Mouse (Mus musculus) urinary bladder, postnatal 4 days (tissue): ENCODE measurements around the gene Mcfd2.
A peak's percentile ranks its signal among the peaks of the same experiment; 100 is the strongest.

Experiments
- DNase-seq, 2 experiments: peaks; one replicate each; pipeline ENCODE4 v3.0.0; 2021 to 2022; ENCODE audit warnings: low spot score in 2 of 2

Mcfd2 gene

DNA sequence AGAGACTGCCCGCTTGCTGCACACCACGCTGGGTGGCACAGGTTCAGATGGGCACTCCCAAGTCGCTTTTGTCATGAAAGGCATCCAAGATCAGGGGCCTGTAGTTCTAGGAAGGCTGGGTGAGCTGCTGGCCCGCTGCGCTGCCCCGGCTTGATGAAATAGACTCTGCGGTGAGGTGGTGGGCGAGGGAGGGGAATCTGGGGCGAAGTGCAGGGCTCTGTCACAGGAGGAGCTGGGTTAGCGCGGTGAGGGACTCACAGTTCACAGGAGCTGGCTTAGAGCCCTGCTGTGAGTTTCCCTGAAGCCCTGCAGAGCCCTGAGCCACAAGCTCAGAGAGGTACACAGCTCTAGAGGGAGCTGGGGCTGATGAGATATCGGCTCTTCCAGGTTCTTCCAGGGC, 22.4 kb upstream of the Mcfd2 start:
- DNase-seq, result no peak

DNA sequence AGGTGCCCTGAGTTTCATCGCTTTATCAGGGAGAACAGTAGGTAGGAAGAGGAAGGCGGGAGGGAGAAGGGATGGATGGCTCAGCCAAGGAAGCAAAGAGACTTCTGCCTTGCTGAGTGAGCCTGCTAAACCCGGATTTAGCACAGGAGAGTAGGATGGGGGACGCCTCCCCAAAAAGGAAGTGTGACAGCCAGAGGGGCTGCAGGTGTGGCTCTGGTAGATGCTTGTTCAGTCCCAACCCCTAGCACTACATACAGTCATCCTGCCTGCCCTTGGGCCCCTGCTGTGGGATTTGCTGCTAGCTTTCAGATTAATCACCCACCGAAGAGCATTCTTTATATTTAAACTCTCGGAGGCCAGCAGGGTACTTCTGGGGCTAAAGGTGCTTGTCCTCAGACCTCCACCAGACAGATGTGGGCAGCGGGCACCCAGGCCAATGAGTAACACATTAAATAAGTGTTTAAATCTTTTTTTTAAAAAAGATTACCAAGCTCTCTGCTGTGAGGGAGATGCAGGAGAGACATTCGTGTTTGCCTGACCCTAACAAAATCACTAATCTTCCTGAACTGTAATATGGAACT, 21.6 kb upstream of the Mcfd2 start:
- DNase-seq, result no peak

DNA sequence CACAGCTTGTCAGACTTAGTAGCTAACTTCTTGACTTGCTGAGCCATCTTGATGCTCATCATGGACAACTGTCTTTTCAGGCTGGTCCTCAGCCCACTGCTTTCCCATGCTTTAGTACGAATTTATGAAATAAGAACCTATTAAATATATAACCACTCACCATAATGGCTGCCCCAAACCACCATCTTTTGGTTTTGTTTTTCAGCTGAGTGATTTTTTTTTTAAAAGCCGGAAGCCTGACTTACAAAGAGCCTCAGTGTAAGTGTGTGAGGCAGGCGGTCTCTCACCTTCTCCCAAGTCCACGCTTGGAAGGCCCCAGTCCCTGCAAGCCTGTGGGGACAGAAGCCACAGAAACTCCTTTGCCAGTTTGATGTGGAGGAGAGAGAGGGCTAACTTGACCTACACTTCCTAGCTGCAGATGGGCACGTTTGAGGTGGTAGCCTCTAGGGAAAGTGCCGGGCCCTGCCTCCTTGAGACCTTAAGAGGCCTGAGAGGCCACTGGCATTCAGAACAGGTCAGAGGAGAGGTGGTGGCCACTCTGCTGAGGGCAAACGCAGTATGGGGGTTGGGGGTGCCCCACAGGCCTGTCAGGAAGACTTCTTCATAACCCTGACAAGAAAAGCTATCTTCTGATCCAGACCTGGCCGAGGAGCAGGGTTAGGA, 20.9 kb upstream of the Mcfd2 start:
- DNase-seq, result no peak

DNA sequence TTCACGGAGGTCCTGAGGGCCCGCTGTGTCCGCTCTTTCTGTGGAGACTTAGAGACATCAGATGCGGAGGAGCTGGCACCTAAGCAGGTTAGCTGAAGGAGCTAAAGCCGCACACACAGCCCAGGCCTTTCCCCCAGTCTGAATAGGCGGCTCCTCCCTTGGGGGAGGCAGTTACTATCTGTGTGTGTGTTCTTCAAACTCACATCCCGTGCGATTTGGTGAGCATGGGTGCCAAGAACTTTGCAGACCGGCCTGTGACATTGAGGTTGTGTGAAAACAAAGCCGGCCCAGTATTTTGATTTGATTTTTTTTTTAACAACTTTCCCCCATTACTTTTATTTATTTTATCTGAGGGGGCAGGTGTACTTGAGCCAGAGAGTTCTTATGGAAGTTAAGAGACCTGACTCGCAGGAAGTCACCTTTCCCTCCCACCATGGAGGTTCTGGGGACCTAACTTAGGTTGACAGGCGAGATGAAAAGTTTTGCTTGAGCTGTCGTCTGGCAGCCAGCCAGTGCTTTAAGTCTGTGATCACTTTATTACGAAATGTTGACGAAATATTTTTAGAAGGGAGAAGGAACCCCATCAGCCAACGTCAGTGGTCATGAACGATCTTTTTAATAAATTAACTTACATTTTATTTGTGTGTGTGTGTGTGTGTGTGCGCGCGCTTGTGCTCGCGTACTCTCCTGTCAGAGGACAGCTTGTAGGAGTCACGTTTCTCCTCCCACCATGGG, 20.2 kb upstream of the Mcfd2 start:
- DNase-seq, result no peak

DNA sequence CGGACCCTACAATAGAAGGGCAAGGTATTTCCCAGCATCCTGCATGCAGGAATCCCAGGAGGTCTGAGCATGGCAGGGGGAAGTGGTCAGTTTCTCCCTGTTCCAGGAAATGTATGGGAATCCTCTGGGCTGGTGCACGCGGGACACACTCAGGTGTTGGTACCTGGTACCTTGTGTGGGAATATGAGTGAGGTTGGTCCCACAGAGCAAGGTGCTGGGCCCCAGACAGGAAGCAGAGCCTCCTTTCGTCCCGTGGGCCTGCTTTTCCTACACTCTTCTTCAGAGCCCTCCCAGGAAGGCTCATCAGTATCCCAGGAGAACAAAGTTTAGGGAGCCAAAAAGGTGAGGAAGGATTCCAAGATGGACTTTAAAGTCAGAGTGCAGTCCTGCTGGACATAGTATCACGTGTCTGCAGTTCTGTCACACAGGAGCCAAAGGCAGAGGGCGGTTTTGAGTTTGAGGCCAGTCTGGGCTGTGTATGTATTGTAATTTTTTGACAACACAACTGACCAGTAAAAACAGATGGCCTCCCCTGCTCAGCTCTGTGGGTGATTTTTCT, 18.8 kb upstream of the Mcfd2 start:
- no peak for DNase-seq

DNA sequence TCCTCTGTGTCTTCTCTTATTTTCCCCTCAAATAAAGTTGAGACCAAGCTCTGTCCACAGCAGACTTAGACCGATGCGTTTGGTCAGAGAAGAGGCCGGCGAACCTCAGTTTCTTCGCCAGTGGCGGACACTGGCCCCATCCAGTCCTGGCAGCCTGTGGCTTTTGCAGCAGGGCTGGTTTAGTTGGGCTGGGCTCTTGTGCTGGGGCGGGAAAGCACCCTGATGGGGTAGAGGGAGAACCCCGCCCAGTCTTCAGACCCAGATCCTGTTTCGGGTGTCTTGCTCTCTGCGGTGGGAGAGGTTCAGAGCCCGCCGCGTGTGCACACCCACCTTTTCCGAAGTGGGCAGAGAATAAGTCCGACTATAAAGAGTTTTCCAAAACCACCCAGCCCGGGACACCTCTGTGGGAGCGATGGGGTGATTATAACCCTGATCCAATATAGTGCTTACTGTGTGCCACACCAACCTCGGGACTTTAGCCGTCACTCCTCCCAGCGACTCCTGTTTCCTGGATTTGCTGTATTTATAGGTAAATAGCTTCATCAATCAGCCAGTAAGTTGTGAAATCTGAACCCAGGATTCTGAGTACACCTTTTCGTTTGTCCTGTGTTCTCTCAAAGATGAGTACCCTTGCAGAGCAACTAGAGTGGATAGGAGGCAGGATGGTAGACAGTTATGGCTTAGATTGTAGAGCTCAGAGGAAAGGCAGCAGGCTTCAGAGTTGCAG, 18.2 kb upstream of the Mcfd2 start:
- DNase-seq, result no peak

DNA sequence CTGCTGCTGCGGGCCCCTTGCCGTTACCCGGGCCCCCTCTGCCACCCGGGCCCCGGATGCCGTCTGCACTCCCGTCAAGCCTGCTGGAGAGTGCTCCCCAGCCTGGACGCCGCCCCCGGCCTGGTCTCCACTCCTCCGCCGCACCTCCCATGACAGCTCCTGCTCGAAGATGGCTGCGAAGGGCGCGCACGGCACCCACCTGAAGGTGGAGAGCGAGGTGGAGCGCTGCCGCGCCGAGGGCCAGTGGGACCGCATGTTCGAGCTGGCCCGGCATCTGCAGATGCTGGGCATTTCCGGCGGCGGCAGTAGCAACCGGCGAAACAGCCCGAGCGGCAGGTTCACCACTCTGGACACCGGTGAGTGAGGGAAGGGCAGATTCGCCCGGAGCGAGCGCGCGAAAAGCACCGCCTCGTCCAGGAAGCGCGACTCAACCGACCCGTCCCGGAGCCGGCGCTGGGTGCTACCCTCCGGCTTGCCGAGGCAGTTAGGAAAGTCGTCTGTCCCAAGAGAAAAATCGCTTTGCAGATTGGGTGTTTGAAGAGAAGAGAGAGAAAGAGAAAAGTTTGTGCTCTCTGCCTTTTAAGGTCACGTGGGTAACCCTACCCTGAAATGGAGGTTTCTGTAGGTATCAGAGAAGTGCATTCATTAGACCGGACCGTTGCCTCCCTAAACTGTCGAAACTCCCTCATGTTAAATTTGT, 17.5 kb upstream of the Mcfd2 start:
- peak; percentile 66 to 73 for DNase-seq

DNA sequence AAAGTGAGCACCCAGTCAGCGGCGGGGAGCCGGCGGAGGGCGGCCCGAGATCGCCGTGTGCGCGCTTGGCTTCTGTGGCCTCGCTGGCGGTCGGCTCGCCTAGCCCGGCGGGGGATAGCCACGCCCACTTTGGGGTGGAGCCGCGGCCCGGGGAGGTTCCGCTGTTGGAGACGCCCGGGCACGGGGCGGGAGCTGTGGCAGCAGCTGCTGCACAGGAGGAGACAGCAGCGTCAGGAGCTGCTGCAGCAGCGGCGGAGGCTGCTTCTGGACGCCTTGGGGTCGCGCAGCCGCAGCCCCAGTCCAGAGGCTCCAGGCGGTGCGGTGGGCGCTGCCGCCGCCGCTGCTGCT, 16.9 kb upstream of the Mcfd2 start, which contains the start of gene Ttc7:
Gene Ttc7, plus strand, starts transcription at position 181 of the 348 bp plus-strand sequence.
- DNase-seq, result peak; percentile 98 to 99

DNA sequence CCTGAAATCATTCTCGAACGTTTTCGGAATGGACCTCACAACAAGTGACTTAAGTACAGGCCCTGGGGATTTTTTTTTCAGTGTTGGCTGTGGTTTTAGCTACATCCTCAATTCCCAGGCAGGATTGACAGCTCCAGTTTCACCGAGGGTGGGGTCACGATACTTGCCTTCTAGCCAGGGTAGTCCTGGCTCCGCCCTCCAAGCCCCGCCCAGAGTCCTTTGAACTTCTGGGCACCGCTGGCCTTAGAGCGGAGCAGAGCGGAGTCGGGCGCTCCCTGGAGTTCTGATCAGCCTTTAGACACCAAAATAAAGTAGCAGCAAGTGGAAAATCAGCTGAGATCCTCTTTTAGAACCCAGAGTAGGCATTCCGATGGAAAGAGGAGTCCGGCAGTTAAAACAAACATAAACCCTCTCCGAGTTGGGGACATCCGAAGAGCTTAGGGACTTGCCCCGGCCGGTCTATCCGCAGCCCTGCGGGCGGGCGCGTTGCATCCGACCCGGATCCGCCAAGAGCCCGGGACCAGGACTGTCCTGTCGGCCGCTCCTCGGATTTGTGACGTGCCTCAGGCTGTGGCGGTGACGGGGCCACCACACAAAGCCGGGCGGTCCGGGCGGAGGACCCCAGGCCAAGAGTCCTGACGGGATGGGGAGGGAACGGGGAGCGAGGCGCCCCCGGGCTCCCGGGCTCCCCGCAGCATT, 16.4 kb upstream of the Mcfd2 start:
- DNase-seq, result peak; percentile 83 to 88

DNA sequence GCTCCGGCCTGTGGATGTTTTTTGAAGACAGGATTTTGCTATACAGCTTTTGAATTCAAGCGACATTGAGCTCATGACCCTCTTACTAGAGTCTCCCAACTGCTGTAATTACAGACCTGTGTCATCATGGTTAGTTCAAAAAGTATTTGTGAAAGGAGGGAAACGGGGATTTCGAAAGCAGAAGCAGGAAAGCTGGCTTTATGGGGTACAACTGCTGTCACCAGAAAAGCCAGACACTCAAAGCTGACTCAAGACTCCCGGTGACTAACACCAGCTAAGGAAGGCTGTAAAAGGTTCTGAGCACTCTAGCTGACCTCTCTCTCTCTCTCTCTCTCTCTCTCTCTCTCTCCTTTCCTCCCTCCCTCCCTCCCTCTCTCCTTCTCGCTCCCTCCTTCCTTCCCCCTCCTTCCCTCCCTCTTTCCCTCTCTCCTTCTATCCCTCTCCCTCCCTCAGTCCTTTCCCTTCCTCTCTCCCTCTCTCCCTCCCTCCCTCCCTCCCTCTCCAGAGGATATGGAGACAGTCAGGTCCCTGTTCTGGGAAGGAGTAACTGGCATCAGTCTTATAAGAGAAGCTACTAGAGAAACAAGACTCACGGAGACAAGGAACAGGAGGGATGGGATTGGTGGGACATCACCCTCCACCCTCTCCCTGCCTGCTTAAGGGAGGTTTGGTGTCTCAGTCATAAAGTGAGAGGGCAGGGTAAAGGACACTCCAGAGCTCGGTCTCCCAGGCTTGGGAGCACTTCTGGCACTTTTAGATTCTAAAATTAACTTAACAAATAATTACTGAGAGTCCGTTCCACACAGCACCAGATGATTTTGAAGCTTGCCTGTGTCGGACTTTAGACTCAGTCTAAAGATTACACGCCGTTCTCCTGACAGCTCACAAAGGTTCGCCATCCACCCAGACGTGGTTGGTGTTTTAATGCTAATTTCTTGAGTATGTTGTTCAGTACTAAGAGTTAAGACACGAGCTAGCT, 9.9 kb upstream of the Mcfd2 start:
- no peak for DNase-seq

DNA sequence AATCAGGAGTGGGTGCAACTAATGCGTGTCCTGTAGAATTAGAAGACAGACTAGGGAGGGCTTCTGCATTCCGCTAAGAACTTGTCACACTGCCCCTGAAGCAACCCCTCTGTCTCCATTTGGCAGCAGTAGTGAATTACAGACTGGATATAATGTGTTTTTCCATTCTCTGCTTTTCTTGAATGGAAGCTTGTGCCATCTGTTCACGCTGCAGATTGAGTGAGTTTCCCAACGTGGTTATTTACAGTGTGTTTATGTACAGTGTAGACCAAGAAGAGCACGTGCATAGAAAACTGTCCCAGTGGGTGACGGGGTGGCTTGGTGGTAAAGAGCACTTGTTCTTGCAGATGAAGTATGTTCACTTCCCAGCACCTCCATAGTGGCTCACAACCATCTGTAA, 3.7 kb upstream of the Mcfd2 start:
- DNase-seq, result no peak

DNA sequence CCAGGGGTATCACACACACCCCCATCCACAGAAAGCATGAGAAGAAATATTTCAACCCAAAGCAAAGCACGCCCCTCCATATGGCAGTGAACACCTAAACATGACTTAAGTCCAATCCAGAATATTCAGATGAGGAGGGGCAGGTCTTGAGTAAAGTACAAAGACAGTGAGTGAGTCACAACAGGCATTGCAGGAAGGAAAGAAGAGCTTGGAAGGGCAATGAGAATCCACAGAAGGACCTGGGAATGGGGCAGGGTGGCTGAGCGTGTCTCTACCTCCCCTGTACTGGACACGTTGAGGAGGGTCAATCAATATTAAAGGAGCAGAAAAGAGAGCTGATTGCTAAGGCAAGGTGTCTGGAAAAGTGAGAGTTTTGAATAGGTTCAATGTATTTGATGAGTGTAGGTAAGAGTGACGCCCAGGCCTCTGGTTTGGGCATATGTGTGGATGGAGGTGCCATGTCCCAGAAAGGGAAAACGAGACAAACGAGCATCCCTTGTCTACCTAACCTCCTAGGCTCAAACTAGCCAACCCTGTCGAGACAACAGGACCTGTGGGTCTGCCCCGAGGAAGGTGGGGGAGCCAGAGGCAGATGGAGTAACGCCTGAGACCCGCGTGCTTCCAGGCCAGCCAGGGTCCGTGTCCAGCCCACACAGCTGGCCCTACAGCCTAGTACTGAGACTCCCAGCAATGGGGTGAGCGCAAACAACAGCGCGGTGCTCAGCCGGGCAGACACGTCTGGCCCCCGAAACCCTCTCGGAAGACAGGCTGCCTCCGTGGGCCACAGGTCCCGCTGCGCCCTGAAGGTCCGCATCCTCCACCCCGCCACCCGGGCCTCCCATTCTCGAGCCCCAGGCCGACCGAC, 576 bp downstream of the Mcfd2 start:
- DNase-seq, result no peak

DNA sequence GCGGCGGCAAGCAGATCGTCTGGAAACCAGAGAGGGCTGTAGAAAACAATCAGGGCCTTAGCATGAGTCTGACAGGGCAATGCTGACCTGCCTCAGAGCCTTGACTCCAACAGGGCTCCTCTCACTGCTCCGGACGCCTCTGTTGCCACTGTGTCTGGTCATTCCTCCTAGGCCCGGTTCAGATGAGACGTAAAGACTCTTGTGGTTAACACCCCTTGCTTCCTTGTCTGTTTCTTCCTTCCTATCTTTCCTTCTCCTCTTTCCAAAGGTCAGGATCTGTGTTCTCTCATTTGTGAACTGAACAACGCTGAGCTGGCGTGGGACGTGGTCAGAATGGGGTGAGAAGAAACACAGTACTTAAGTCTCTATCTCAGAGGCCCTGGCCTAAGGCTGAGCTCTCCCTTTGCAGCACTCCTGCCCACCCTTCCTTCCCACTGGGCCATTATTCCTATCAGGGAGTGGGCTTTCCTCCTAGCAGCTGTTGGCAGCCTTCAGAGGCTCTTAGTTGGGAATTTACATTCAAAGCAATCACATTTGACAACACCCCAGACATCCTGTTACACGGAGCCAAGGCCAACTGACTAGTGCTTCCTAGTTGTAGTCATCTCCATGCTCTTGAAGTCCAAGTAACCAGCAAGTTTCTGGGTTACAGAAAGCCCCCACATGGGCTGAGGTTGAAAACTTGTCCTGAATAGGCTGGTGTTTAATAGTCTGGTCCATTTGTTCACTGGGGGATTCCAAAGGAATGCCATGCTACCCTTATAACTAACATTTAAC, 1.5 kb downstream of the Mcfd2 start:
- no peak for DNase-seq

DNA sequence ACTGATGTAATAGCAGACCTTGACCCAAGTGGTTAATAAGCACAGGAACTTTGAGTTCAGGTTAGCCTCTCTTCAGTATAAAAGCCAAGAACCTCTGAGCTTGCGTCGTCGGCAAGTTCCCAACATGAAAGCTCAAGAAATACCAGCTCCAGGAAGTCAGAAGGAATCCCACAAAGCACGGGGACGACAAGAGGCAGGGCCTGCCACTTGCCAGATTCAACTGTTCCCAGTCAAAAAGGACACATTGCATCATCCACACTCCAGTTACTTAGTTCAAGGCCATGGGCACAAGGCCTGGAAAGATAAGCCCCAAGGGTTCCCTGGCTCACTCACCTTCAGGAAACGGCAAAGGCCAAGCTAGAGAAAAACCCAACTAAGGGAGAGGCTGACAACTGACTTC, 2.3 kb downstream of the Mcfd2 start:
- no peak for DNase-seq

DNA sequence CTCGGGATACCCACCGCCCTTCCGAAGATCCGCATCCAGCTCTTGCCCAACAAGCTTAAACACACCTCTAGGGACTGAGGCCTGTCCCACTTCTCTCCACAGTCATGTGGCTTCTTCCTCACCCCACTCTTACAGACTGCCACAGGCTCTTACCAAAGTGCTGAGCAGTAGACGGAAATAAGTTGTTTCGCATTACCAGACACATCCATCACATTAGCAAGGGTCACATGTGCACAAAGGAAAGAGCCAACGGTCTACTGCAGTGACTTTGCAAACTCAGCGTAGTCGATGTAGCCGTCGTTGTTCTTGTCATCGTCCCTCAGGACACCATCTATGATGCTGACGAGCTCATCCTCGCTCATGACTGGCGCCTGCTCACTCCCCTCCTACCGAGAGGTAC, 10.1 kb downstream of the Mcfd2 start:
- no peak for DNase-seq

DNA sequence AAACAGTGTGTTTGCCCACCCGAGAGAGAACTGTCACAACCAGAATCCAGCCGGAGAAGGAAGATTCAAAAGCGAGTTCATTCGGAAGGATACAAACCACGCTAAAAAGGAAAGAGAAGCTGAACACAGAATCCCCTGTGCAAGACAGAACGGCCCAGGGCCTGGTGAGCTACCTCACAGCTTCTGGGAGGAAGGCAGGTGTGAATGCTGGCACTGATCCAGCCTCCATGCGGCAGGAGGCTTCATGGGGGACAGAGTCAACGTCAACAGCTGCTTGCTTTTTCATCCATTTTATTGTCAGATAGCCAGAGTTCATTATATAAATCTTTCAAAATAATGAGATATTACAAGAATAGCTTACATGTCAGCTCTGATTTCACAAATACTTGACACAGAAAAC, 11.4 kb downstream of the Mcfd2 start:
- DNase-seq, result no peak

DNA sequence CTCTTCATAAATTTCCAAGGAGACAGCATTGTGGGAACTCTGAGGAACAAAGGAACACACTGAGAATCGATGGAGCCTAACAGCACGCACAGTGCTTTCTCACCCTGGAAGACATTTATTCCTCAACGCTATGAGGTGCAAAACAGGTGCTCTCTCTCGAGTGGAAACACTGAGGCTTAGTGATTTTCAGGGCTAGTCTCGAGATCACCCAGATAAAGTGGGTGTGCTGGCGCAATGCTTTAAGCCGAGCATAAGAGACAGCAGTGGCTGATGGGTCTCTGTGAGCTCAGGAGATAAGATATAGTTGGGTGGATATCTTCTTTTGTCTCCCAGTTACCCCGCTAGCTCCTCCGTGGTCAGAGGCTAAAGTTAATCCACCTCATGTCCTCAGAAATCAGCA, 19.6 kb downstream of the Mcfd2 start:
- no peak for DNase-seq

DNA sequence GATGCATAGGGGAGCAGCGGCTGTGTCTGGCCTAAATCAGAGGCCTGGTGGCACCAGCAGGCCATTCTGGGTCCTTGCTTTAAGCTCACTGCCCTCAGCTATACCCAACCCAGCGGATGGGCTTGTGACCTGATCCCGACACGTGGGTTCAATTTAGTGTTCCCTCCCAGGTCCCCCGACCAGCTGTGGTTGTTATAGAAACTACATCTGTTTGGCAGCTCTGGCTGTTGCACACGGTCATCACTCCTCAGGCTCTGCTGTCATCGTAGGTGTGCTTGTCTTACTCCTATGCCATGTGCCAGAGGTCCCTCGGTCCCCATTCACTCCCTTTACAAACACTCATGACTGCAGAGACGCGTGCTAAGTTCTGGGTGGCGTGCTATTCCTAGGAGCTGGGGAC, 27.9 kb downstream of the Mcfd2 start:
- no peak for DNase-seq
